Mouse (Mus musculus): ENCODE data around the gene Hoxb7. TPM values are rescaled to one million over a fixed set of nuclear protein-coding genes. Genes with fewer than 3 reads are reported as not detected.
A peak's percentile ranks its signal among the peaks of the same experiment; 100 is the strongest.

Gene Hoxb7
- polyA plus RNA-seq, 1 experiment from 2014 or later: 2.2 TPM

GRCm38 (mm10) chr11:96325747-96326212 is 39.4 kb downstream of the Hoxb7 start:
- no peak for ATAC-seq (ENCODE audit: low read depth)
- Histone ChIP-seq H3K27ac (ENCODE audit: low read length) (peak overlapping the region; percentile 94), H3K4me1 (replicated peaks; ENCODE audit: control insufficient read depth, insufficient read depth, low read length) (peaks cover 19% of the 10 kb centered on the region), H3K9me3 (ENCODE audit: control insufficient read depth, low read length) (no peaks in the 10 kb centered on the region), H3K9ac (ENCODE audit: low read length) (peak overlapping the region; percentile 79), H3K36me3 (ENCODE audit: control insufficient read depth, insufficient read depth, low read length) (no peaks in the 10 kb centered on the region), H3K4me3 (ENCODE audit: low read length) (peak overlapping the region; percentile 45), H3K27me3 (ENCODE audit: control insufficient read depth, insufficient read depth, low read depth, low read length) (peaks cover 23% of the 10 kb centered on the region), H3K4me2 (ENCODE audit: low read depth, low read length) (peak overlapping the region; percentile 79)
- 14% methylated on average over 22 of the region's 22 CpGs for WGBS

GRCm38 (mm10) chr11:96326705-96327104 is 40.3 kb downstream of the Hoxb7 start:
- peak overlapping the region; percentile 79 for H3K4me2 ChIP-seq (ENCODE audit: low read depth, low read length)
- peak overlapping the region; percentile 94 for H3K27ac ChIP-seq (ENCODE audit: low read length)
- peaks cover 19% of the 10 kb centered on the region for H3K4me1 ChIP-seq (replicated peaks; ENCODE audit: control insufficient read depth, insufficient read depth, low read length)
- ATAC-seq (ENCODE audit: low read depth): no peak
- H3K4me3 ChIP-seq (ENCODE audit: low read length): peak overlapping the region; percentile 45
- 11% methylated on average over 12 of the region's 12 CpGs for WGBS
- peaks cover 24% of the 10 kb centered on the region for H3K27me3 ChIP-seq (ENCODE audit: control insufficient read depth, insufficient read depth, low read depth, low read length)
- H3K9ac ChIP-seq (ENCODE audit: low read length): peak overlapping the region; percentile 79
- no peaks in the 10 kb centered on the region for H3K9me3 ChIP-seq (ENCODE audit: control insufficient read depth, low read length)
- no peaks in the 10 kb centered on the region for H3K36me3 ChIP-seq (ENCODE audit: control insufficient read depth, insufficient read depth, low read length)

GRCm38 (mm10) chr11:96327122-96327521 is 40.7 kb downstream of the Hoxb7 start:
- peaks cover 19% of the 10 kb centered on the region for H3K4me1 ChIP-seq (replicated peaks; ENCODE audit: control insufficient read depth, insufficient read depth, low read length)
- 15% methylated on average over 7 of the region's 7 CpGs for WGBS
- no peaks in the 10 kb centered on the region for H3K36me3 ChIP-seq (ENCODE audit: control insufficient read depth, insufficient read depth, low read length)
- peak overlapping the region; percentile 79 for H3K9ac ChIP-seq (ENCODE audit: low read length)
- peak overlapping the region; percentile 94 for H3K27ac ChIP-seq (ENCODE audit: low read length)
- H3K27me3 ChIP-seq (ENCODE audit: control insufficient read depth, insufficient read depth, low read depth, low read length): peaks cover 25% of the 10 kb centered on the region
- ATAC-seq (ENCODE audit: low read depth): no peak
- no peaks in the 10 kb centered on the region for H3K9me3 ChIP-seq (ENCODE audit: control insufficient read depth, low read length)
- H3K4me3 ChIP-seq (ENCODE audit: low read length): peak overlapping the region; percentile 45
- H3K4me2 ChIP-seq (ENCODE audit: low read depth, low read length): peak overlapping the region; percentile 79

- Histone ChIP-seq H3K4me2 (ENCODE audit: low read depth, low read length) (peak overlapping the region; percentile 79), H3K27ac (ENCODE audit: low read length) (peak overlapping the region; percentile 94), H3K36me3 (ENCODE audit: control insufficient read depth, insufficient read depth, low read length) (no peaks in the 10 kb centered on the region), H3K4me3 (ENCODE audit: low read length) (peak overlapping the region; percentile 35), H3K9ac (ENCODE audit: low read length) (peak overlapping the region; percentile 79), H3K4me1 (replicated peaks; ENCODE audit: control insufficient read depth, insufficient read depth, low read length) (peaks cover 19% of the 10 kb centered on the region), H3K27me3 (ENCODE audit: control insufficient read depth, insufficient read depth, low read depth, low read length) (peaks cover 22% of the 10 kb centered on the region), H3K9me3 (ENCODE audit: control insufficient read depth, low read length) (no peaks in the 10 kb centered on the region)
- ATAC-seq (ENCODE audit: low read depth): no peak
- 19% methylated on average over 5 of the region's 5 CpGs for WGBS
These were observed 41.3 kb downstream of the Hoxb7 start for GRCm38 (mm10) chr11:96327750-96328149.

GRCm38 (mm10) chr11:96328605-96329004 is 42.2 kb downstream of the Hoxb7 start:
- no peak for ATAC-seq (ENCODE audit: low read depth)

GRCm38 (mm10) chr11:96332105-96332504 is 45.7 kb downstream of the Hoxb7 start:
- Histone ChIP-seq H3K9me3 (ENCODE audit: control insufficient read depth, low read length) (no peaks in the 10 kb centered on the region), H3K27me3 (ENCODE audit: control insufficient read depth, insufficient read depth, low read depth, low read length) (peaks cover 35% of the 10 kb centered on the region), H3K27ac (ENCODE audit: low read length) (peak overlapping the region; percentile 95), H3K36me3 (ENCODE audit: control insufficient read depth, insufficient read depth, low read length) (no peaks in the 10 kb centered on the region), H3K4me1 (replicated peaks; ENCODE audit: control insufficient read depth, insufficient read depth, low read length) (peaks cover 30% of the 10 kb centered on the region), H3K4me2 (ENCODE audit: low read depth, low read length) (peak overlapping the region; percentile 65), H3K9ac (ENCODE audit: low read length) (peak overlapping the region; percentile 76), H3K4me3 (ENCODE audit: low read length) (peak overlapping the region; percentile 59)
- peak; percentile 51 for ATAC-seq (ENCODE audit: low read depth)
- WGBS: 2% methylated on average over 8 of the region's 8 CpGs

More at GRCm38 (mm10) chr11:96328605-96329004, 42.2 kb downstream of the Hoxb7 start:
- H3K4me2 ChIP-seq (ENCODE audit: low read depth, low read length): peak overlapping the region; percentile 79
- WGBS: 9% methylated on average over 8 of the region's 8 CpGs
- H3K27me3 ChIP-seq (ENCODE audit: control insufficient read depth, insufficient read depth, low read depth, low read length): peaks cover 26% of the 10 kb centered on the region
- H3K27ac ChIP-seq (ENCODE audit: low read length): peak overlapping the region; percentile 94
- no peaks in the 10 kb centered on the region for H3K9me3 ChIP-seq (ENCODE audit: control insufficient read depth, low read length)
- no peaks in the 10 kb centered on the region for H3K36me3 ChIP-seq (ENCODE audit: control insufficient read depth, insufficient read depth, low read length)
- H3K4me3 ChIP-seq (ENCODE audit: low read length): peak overlapping the region; percentile 35
- peaks cover 19% of the 10 kb centered on the region for H3K4me1 ChIP-seq (replicated peaks; ENCODE audit: control insufficient read depth, insufficient read depth, low read length)
- peak overlapping the region; percentile 79 for H3K9ac ChIP-seq (ENCODE audit: low read length)

GRCm38 (mm10) chr11:96332618-96333032 is 46.2 kb downstream of the Hoxb7 start:
- no peaks in the 10 kb centered on the region for H3K36me3 ChIP-seq (ENCODE audit: control insufficient read depth, insufficient read depth, low read length)
- peaks cover 29% of the 10 kb centered on the region for H3K4me1 ChIP-seq (replicated peaks; ENCODE audit: control insufficient read depth, insufficient read depth, low read length)
- peak overlapping the region; percentile 76 for H3K9ac ChIP-seq (ENCODE audit: low read length)
- no peaks in the 10 kb centered on the region for H3K9me3 ChIP-seq (ENCODE audit: control insufficient read depth, low read length)
- peak overlapping the region; percentile 65 for H3K4me2 ChIP-seq (ENCODE audit: low read depth, low read length)
- H3K27ac ChIP-seq (ENCODE audit: low read length): peak overlapping the region; percentile 95
- peak overlapping the region; percentile 59 for H3K4me3 ChIP-seq (ENCODE audit: low read length)
- WGBS: under 1% methylated on average over 30 of the region's 35 CpGs
- H3K27me3 ChIP-seq (ENCODE audit: control insufficient read depth, insufficient read depth, low read depth, low read length): peaks cover 35% of the 10 kb centered on the region
- ATAC-seq (ENCODE audit: low read depth): peak; percentile 77

GRCm38 (mm10) chr11:96333241-96334001 is 47.0 kb downstream of the Hoxb7 start:
- peaks cover 32% of the 10 kb centered on the region for H3K4me1 ChIP-seq (replicated peaks; ENCODE audit: control insufficient read depth, insufficient read depth, low read length)
- H3K4me3 ChIP-seq (ENCODE audit: low read length): peak overlapping the region; percentile 59
- peak overlapping the region; percentile 65 for H3K4me2 ChIP-seq (ENCODE audit: low read depth, low read length)
- ATAC-seq (ENCODE audit: low read depth): no peak
- H3K9ac ChIP-seq (ENCODE audit: low read length): peak overlapping the region; percentile 76
- peak overlapping the region; percentile 95 for H3K27ac ChIP-seq (ENCODE audit: low read length)
- no peaks in the 10 kb centered on the region for H3K36me3 ChIP-seq (ENCODE audit: control insufficient read depth, insufficient read depth, low read length)
- H3K27me3 ChIP-seq (ENCODE audit: control insufficient read depth, insufficient read depth, low read depth, low read length): peaks cover 37% of the 10 kb centered on the region
- WGBS: 10% methylated on average over 17 of the region's 17 CpGs
- no peaks in the 10 kb centered on the region for H3K9me3 ChIP-seq (ENCODE audit: control insufficient read depth, low read length)

- Histone ChIP-seq H3K9me3 (ENCODE audit: control insufficient read depth, low read length) (no peaks in the 10 kb centered on the region), H3K4me2 (ENCODE audit: low read depth, low read length) (peak overlapping the region; percentile 65), H3K9ac (ENCODE audit: low read length) (peak overlapping the region; percentile 76), H3K4me3 (ENCODE audit: low read length) (peak overlapping the region; percentile 59), H3K4me1 (replicated peaks; ENCODE audit: control insufficient read depth, insufficient read depth, low read length) (peaks cover 35% of the 10 kb centered on the region), H3K27ac (ENCODE audit: low read length) (peak overlapping the region; percentile 95), H3K27me3 (ENCODE audit: control insufficient read depth, insufficient read depth, low read depth, low read length) (peaks cover 40% of the 10 kb centered on the region), H3K36me3 (ENCODE audit: control insufficient read depth, insufficient read depth, low read length) (no peaks in the 10 kb centered on the region)
- no peak for ATAC-seq (ENCODE audit: low read depth)
- 9% methylated on average over 2 of the region's 2 CpGs for WGBS
These were observed 47.6 kb downstream of the Hoxb7 start for GRCm38 (mm10) chr11:96334002-96334364.

Data from lung, embryonic 16.5 days (tissue).